Mouse (Mus musculus): ENCODE results near the gene Nr4a1.

Nr4a1 gene

DNA sequence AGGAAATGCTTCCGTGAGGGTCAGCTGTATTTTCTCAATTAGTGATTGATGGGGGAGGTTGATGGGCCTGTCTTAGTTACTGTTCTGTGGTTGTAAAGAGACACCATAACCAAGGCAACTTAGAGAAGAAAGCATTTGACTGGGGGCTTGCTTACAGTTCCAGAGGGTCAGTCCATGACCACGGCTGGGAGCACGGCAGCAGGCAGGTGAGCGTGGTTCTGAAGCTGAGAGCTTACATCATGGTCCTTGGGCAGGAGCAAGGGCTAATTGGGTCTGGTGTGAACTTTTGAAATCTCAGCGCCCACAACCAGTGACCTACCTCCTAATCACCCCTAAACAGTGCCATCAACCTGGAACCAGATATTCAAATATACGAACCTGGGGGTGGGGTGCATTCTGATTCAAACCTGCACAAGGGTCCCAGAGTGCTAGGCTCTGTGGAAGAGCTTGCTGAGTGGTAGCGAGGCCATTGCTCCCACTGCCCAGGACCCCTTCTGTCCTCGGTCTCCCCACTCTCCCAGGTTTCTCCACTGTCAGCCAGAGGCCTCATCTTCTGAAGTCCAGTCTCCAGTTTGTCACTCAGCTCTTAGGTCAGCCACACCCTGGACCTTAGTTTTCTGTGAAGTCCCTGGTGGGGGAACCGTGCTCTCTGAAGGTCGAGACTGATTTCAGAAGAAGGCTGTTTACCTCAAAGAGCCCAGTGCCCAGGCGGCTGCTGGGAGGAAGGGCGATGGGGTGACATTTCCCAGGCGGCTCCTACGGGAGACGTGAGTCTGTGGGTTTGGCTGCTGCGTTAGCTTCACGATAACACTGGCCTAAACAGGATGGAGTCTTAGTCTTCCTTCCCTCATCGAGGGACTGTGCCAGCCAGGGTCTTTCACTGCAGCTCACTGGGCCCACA, 63.1 kb downstream of the Nr4a1 start:
- no peak for DNase-seq

DNA sequence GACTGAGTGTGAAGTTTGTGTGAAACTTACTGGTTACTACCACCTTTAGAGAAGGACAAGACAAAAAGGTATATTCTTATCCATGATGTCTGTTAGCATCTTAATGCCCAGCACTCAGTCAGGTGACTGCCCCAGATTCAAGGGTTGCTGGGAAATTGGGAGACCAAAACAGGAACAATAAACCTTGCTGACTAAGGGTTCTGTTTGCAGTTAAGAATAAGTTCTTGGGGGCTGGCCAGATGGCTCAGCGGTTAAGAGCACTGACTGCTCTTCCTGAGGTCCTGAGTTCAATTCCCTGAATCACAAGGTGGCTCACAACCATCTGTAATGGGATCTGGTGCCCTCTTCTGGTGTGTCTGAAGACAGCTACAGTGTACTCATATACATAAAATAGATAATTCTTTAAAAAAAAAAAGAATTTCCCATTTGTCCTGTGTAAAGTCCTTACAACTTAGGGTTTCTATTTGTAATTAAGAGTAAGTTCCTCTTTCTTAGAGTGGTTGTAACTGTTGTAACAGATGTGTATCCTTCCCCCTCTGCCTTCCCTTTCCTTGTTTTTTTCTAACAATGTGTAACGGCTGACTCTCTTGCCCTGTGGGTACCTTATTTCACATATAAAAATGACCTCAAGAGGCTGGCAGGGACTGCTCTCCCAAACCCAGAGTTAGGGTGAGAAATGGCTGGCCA, 63.9 kb downstream of the Nr4a1 start:
- DNase-seq = no peak

DNA sequence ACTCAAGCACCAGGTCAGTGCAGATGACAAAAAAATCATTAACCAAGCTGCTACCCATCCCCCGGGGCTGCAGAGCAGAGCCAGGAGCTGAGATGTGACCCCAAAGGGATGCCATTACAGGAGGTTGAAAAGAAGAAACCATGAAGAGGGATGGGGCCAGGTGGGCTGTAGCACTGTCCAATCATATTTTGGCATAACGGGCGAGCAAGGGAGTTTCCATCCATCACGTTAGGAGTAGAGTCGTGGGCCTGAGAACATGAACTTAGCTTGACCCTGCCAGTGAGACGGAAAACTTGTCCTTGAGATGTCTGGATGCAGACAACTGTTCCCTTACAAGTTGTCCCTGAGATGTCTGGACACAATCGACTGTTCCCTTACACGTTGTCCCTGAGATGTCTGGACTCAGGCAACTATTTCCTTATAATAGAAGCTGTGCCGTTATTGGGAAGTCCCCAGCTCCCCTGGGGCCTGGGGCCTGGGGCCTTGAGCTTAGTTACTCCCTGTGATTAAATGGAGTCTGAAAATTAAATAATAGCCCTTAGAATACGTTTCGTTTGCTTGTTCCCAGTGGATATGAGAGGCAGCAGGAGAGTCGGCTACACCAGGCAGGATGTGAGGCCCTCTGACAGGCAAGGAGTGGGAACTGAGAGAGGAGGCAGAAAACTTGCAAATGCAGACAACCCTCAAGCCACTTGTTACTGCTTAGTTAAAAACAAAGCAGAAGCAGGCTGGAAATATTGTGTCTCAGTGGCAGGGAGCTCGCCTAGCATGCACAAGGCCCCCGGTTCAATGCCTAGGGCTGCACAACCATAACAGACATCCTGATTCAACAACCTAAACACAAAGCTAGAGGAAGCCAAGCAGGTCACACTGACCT, 65.1 kb downstream of the Nr4a1 start:
- peak; percentile 29 for DNase-seq

DNA sequence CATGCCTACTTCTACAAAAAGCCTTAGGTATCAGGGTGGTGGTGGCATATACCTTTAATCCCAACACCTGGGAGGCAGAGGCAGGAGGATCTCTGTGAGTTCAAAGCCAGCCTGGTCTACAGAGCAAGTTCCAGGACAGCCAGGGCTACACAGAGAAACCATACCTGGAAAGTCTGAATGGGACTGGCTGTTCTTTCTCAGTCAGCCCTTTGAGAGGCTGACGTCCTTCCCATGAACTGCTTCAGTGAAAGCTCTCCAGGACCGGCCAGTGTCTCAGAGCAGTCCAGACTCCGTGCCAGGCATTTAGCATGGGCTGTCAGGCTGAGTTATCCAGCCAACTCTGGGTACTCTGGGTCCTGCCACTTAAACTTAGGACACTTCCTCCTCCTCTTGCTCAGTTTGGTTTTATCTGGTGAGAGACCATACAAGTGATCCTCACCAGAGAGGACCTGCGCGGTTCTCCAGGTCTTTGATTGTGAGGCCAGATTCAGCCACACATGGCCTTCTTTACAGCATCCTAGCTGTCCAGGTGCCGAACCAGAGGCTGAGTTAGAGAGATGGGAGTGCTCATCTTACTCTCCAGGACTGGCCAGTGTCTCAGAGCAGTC, 66.0 kb downstream of the Nr4a1 start:
- no peak for DNase-seq

DNA sequence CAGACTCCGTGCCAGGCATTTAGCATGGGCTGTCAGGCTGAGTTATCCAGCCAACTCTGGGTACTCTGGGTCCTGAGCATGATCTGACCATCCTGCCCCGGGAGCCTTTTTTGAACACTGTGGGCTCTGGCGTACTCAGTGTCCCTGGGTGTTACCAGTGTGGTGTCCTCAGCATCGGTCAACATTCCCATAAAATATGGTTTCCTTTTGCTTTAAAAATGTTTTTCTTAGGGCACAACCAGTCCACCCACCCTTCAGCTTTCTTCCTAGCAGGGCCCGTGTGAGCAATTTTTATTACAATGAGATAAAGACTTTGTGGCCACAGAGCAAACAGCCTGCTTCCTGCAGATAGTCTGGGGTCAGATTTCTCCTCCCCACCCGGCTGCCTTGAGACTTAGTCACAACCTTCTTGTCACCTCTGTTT, 66.6 kb downstream of the Nr4a1 start:
- peak; percentile 72 for DNase-seq

DNA sequence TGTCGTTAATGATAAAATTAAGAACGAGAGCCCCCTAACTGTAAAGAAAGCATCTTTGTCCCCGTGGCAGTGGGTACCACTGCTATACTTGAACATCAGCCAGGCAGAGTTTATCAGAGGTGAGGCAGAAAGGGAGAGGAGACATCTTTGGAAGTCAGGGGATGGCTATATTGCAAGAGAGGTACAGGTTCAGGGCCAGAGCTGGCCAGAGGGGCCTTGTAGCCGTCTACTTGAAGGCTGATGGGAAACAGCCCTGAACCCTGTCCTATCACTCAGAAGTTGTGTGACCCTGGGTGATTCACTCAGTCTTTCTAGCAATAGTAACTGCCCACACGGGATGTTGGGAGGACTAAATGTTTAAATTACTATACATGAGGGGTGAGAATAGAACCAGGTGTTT, 67.1 kb downstream of the Nr4a1 start:
- no peak for DNase-seq

DNA sequence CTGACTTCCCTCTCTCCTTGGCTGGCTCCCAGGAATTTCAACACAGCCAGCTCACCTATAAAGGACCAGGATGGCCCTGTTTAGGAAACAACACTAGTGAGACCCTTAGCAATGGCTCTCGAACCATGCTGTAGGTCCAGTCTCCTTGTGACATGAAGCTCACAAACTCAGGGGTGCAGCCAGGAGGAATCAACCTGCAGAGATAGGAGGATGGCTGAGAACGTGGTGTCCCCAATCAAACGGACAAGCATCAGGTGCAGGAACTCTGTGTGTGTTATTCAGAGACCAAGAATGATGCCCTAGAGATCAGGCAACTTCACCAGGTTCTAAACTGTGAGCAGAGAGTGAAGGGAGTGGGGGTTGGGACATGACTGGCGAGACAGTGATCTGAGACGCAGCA, 68.0 kb downstream of the Nr4a1 start:
- no peak for DNase-seq

DNA sequence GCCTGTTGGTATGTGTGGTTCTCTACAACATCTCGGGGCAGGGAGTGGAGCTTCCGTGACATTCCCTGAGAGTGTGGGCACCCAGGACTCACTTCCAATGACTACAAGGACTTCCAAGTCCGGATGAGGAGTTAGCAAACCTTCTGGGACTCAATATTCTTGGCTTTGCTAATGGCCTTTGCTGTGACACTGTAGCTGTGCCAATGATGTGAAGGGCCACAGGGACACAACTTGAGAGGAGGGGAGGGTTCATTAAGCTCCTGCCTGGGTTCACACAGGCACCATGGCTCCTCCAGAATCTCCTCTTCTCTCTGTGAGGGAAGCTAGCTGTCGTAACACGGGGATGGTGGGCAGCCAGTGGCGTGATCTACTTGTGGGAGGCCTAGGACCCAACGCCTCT, 68.6 kb downstream of the Nr4a1 start:
- no peak for DNase-seq

DNA sequence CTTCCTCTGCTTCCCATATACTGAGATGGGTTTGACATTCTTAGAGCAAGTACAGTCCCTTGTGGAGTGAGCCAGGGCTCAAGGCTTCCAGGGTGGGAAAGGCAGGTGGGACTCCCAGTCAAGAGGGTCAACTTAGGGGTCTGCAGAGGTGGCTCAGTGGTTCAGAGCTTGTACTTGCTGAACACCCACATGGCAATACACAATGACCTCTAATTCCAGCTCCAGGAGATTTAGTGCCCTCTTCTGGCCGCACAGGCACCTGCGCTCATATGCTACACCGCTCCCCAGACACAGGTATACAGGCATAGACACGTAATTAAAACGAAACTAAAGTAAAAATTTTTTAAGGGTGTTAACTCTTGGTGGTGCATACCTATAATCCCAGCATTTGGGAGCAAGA, 69.4 kb downstream of the Nr4a1 start:
- no peak for DNase-seq
